Mouse (Mus musculus): ENCODE data around the gene Tac2.

Tac2 gene

GRCm38 (mm10) chr10:127724178-127724577, at the start of gene Tac2:
Gene Tac2, plus strand, starts transcription at chr10:127724478.
- in situ Hi-C loops (cut with MboI, MseI): no loop called here

DNA sequence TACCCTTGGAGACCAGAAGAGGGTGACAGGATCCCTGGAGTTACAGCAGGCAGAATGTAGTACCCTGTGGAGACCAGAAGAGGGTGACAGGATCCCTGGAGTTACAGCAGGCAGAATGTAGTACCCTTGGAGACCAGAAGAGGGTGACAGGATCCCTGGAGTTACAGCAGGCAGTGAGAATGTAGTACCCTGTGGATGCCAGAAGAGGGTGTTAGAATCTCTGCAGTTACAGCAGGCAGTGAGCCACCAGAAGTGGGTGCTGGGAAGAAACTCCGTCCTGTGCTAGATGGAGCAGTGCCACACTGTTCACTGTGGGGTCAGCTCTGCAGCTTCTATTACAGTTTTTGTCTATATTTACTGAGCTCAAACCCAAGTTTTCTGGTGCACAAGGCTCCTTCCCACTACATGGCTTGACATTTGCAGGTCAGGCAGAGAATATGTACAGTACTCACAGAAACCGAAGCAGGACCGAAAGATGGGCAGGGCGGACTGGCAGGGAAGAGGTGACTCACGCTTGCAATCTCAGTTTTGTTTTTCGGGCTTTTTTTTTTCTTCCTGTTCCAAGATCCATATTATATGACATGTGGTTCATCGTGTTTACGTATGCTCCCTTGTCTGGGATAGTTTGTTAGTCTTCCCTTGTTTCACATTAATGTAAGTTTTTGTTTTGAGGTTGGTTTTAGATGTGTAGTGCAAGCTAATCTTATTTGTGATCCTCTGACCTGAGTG, 49.3 kb upstream of the Tac2 start:
- in situ Hi-C loops (cut with MboI, MseI): loop anchor here (5.0 to 25.0 kb wide), 3 partner anchors 33 to 820 kb away; partner anchors contain the start of genes B4galnt1, Myl6, Myl6b and Stat6

DNA sequence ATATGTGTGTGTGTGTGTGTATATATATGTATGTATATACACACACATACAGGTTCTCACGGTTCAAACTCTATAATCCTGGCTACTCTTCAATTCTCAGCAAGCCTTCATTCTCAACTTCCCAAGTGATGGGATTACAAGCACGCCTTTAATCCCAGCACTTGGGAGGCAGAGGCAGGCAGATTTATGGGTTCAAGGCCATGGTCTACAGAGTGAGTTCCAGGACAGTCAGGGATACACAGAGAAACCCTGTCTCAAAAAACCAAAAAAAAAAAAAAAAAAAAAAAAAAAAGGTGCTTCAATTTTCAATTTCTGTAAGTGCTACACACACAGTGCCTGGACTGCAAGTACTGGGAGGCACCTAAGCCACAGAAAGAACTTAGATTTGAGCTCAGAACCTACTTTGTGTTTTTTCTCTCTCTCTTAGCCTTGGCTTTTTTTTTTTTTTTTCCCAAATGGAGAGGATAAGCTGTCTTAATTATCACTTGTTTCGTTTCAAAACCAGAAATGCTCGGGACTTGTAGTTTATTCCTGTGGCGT, 48.3 kb upstream of the Tac2 start:
- in situ Hi-C loops (cut with MboI, MseI): loop anchor here (5.0 to 10.0 kb wide), 2 partner anchors 34 to 819 kb away; partner anchors contain the start of genes Myl6, Myl6b and Stat6

- in situ Hi-C loops (cut with MboI, MseI): loop anchor here (5.0 to 10.0 kb wide), 2 partner anchors 35 to 818 kb away; partner anchors contain the start of genes Myl6, Myl6b and Stat6
Measured at GRCm38 (mm10) chr10:127676691-127677548, 47.4 kb upstream of the Tac2 start.

- in situ Hi-C loops (cut with MboI, MseI): loop anchor here (5.0 to 10.0 kb wide), 2 partner anchors 35 to 817 kb away; partner anchors contain the start of genes Myl6, Myl6b and Stat6
Measured at GRCm38 (mm10) chr10:127677591-127678336, 46.5 kb upstream of the Tac2 start.

- in situ Hi-C loops (cut with MboI, MseI): loop anchor here (5.0 to 10.0 kb wide), 2 partner anchors 37 to 816 kb away; partner anchors contain the start of genes Myl6, Myl6b and Stat6
Measured at GRCm38 (mm10) chr10:127679208-127679607, 45.1 kb upstream of the Tac2 start.

GRCm38 (mm10) chr10:127679881-127680280, 44.4 kb upstream of the Tac2 start:
- in situ Hi-C loops (cut with MboI, MseI): loop anchor here (5.0 to 10.0 kb wide), 2 partner anchors 38 to 815 kb away; partner anchors contain the start of genes Myl6, Myl6b and Stat6

DNA sequence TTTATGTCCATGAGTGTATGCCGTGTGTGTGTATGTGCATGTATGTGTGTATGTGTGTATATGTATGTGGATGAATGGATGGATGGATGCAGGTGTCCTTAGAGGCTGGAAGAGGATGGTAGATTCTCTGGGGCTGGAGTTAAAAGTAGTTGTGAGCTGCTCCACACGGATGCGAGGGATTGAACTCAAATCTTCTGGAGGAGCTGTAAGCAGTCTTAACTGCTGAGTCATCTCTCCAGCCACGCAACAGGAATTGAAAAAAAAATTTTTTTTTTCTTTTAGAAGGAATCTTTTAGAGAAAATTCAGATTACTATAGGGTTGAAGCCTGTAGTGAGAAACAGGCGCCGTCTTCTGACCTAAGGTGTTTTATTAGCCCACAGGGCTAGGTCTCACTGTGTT, 41.4 kb upstream of the Tac2 start:
- in situ Hi-C loops (cut with MboI, MseI): no loop called here

GRCm38 (mm10) chr10:127691053-127691452, 33.2 kb upstream of the Tac2 start:
- in situ Hi-C loops (cut with MboI, MseI): no loop called here

DNA sequence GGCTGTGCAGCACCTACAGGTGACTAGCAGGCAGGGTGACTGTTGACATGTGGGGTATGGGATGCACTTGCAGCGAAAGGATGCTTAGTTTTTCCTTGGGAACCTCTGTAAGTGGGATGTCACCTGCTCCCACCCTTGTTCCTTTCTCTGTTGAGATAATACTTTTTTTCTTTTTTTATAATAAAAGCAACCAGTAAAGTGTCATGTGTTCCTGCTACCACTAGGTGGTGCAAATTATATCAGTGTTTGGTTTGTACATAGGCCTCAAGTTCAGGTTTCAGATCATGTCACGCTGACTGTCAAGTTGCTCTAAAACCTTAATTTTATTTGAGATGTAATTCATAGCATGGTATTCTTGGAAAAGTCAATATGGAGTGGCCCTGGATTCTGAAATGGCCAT, 29.6 kb upstream of the Tac2 start:
- in situ Hi-C loops (cut with MboI, MseI): no loop called here

- in situ Hi-C loops (cut with MboI, MseI): no loop called here
Measured at GRCm38 (mm10) chr10:127695775-127696174, 28.5 kb upstream of the Tac2 start.

DNA sequence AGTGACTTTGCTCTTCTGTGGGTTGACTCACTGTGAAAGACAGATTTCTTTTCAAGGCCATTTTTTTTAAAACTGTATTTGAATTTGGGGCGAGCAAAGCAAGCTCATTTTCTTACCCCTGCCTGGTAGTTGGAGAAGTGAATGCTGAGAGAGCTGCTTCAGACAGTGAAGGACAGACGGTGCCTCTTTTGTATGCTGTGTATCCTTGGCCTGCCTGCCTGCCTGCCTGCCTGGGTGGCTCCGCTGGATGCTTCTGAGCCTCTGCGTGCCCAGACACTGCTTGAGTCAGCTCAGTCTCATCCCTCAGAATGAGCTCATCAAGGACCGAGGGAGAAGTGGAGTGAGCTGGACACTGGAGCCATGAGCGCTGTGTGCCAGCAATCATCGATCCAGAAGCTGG, 25.3 kb upstream of the Tac2 start:
- in situ Hi-C loops (cut with MboI, MseI): no loop called here

GRCm38 (mm10) chr10:127703299-127703698, 21.0 kb upstream of the Tac2 start:
- in situ Hi-C loops (cut with MboI, MseI): no loop called here

- in situ Hi-C loops (cut with MboI, MseI): no loop called here
Measured at GRCm38 (mm10) chr10:127704293-127704692, 20.0 kb upstream of the Tac2 start.

- in situ Hi-C loops (cut with MboI, MseI): no loop called here
Measured at GRCm38 (mm10) chr10:127704766-127705220, 19.5 kb upstream of the Tac2 start, which contains the start of gene Myo1a. Gene Myo1a, plus strand, starts transcription at chr10:127705170.

DNA sequence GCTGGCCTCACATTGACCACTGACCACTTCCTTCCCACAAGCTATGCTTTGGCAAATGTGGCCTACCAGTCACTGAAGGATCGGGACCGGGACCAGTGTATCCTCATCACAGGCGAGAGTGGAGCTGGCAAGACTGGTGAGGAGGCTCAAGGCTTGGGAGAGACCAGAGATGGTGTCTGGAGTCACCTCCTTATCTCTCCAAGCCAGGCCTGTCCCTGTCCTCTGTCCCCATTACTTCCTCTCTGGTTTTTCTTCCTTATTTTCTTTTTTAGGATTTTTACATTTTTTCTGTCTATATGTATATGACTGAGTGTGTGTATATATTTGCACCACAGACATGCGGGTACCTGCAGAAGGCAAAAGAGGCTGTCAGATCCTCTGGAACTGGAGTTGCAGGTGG, 18.5 kb upstream of the Tac2 start:
- in situ Hi-C loops (cut with MboI, MseI): no loop called here

GRCm38 (mm10) chr10:127707721-127708120, 16.6 kb upstream of the Tac2 start:
- in situ Hi-C loops (cut with MboI, MseI): no loop called here

GRCm38 (mm10) chr10:127708850-127709370, 15.4 kb upstream of the Tac2 start:
- in situ Hi-C loops (cut with MboI, MseI): no loop called here

- in situ Hi-C loops (cut with MboI, MseI): no loop called here
Measured at GRCm38 (mm10) chr10:127710331-127710730, 13.9 kb upstream of the Tac2 start.

GRCm38 (mm10) chr10:127712736-127713135, 11.5 kb upstream of the Tac2 start:
- in situ Hi-C loops (cut with MboI, MseI): no loop called here

All from regulatory T cell (primary cell).